Mouse (Mus musculus): ENCODE measurements around the gene Denr.

Gene Denr

DNA sequence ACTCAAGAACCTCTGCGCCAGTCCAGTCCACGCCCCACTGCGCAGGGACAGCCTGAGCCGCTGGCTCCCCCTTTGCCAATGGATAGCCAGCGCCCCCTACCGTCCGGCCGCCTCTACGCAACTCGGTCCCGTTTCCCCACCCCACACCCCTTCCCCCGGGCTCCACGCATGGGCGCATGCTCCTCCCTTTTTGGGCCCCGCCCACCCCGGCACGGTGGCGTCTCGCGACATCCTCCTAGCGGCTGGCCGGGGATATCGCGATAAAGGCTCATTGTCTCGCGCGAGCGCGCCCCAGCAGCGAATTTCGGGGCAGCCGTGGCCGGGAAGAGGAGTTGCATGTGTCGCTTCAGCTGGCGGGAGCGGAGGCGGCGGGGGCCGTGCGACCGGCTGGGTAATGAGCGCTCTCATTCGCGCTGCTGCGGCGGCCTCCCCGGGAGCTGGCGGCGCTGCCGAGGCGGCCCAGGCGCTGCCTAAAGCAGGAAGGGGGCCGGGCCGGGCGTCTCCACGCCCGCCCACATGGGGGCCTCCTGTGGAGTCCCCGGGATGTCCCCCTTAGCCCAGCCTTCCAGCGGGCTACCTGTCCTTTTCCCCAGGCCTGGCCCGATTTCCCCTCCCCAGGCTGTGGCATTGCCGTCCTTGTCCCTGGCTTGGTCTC is at the start of gene Denr:
TSS of gene Denr (plus strand) at position 200 of the 655 bp plus-strand sequence.
- DNase-seq (ENCODE audit: low spot score): peak; percentile 98

DNA sequence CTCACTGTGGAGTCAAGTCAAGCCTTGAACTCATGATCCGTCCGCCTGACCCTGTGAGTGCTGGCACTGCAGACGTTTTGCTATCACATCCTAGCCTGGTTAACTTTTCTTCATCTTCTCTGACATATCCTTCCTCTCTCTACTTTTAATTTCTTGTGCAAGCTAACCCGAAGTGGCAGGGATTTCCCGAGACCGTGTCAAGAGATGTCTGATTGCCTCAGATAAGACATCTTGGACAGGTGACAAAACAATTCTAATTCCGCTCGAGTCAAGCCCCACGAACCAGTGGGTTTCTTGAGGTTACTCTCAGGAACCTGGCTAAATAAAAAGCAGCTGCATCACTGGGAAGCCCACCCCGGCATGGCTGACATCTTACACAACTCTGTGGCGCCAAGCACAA is 48.2 kb upstream of the Denr start:
- DNase-seq (ENCODE audit: low spot score): no peak

DNA sequence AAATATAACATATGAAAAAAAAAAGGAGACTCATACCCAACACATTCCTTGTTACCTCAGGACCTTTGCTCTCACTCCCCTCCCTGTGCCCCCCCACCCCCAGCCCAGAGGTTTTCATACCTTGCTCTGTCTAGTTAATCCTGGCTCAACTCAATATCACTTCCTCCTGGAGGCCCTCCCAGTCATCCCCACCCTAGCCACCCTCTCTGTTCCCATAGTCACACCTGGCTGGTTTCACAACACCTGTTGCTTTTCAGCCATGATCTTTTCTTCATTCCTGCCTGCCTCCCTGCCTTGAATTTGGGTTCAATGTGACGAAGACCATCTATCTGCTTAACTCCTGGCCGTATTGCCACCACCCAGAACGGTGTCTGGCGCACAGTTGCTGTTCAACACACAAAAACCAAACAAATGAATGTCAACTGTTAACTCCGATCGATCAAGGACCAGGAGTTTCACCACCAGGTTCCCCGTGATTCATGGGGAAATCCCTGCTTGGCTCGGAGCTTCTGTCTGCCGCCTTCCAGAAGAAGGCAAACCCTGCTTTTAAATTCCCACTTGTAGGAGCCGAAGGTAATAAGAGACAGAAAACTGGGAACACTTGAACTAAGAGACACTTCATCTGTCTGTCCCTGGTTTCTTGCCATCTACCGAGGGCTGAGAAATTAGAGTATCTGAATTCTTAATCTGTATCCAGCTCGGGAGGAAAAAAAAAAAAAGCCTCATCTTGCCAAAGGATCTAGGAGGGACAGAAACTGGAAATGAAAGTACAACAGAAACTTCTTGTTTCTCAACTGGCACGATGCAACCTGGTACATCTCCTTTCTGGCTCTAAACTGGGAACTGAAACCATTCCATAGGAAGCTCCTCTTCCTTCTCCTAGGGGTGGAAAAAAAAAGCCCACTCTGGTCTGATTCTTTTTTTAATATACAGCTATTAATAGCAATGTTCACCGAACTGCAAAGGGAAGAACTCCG is 44.3 kb upstream of the Denr start:
- no peak for DNase-seq (ENCODE audit: low spot score)

DNA sequence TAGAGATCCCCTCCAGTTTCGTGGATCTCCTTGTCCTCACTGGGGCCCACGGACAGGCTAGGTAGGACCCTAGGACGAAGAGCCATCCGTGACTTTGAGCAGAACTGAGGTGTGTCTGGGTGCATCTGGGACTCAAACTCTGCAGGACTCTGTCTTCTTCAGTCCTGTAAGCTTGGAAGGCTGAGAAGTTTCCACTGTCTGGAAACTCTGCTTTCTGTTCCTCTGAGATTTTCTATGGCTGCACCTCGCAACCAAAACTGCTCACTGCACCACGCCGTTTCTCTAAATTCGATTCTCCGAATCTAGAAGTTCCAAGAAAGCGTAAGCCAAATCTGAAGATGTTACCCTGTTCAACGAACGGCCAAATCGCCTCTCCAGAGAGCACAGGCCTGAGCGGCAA is 43.0 kb upstream of the Denr start:
- no peak for DNase-seq (ENCODE audit: low spot score)

DNA sequence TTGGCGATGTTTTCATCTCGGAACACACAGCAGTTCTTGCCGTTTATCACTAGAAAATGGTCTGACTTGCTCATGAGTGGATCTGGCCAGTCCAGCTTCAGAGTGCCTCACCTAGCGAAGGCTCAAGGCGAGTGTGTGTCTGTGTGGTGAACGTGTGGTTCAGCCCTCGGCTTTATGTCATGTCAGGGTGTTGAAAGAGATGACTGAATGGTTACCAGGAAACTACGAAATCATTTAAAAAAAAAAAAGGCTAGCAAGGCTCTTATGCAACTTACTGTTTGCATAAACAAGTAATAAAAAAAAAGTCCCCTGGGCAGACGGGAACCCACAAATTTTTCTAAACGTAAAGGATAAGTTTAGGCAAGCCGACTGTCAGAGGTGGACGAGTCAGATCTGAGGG is 41.6 kb upstream of the Denr start, which contains the start of gene Hcar2:
TSS of gene Hcar2 (minus strand) at position 135 of the 400 bp plus-strand sequence.
- DNase-seq (ENCODE audit: low spot score): no peak

DNA sequence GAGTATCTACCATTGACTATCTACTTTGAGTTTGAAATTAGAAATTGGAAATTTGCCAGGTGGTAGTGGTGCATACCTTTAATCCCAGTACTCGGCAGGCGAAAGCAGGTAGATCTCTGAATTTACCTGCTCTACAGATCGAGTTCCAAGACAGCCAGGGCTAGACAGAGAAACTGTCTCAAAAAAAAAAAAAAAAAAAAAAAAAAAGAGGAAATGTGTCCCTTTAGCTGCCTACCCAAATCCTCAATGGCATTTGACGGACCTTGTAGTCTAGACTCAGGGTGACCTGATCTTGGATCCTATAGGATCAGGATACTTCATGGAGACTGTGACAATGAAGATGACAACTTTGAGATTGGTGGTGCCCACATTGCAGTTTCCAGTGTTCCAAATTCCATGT is 40.5 kb upstream of the Denr start:
- DNase-seq (ENCODE audit: low spot score): no peak

DNA sequence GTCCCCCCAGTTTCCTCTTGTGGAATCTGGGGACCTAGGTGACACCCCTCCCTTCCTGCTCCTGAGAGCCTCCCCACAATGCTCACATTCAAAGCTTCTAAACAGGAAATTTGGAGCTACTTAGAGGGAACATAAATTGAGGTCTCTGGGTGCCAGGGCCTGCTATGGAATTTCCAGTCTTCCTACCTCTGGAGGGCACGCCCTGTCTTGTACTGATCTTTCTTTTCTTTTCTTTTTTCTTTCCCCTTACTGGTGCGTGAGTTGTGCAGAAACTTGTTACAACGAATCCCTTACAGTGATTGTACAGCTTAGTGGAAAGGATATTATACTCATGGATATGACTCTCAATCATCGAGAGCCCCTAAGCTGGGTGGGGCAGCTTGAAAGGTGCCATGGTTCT is 37.4 kb upstream of the Denr start:
- no peak for DNase-seq (ENCODE audit: low spot score)

DNA sequence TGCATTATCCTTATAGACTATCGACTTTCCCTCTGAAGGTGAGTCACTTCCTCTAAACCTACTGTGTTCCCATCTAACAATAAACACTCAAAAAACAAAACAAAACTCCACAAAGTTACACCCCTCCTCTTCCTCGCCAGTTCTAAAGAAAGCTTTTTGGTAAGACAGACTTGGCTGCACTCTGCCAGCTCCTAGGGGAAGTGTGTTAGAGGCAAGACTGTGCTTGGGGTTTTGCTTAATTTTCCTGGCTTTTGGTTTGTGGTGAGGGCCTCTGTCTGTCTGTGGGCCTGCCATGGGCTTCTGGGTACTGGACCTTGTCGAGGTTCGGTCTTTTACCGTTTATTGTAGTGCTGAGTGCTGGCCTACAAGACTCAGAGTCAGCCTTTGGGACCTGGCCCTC is 32.8 kb upstream of the Denr start:
- no peak for DNase-seq (ENCODE audit: low spot score)

DNA sequence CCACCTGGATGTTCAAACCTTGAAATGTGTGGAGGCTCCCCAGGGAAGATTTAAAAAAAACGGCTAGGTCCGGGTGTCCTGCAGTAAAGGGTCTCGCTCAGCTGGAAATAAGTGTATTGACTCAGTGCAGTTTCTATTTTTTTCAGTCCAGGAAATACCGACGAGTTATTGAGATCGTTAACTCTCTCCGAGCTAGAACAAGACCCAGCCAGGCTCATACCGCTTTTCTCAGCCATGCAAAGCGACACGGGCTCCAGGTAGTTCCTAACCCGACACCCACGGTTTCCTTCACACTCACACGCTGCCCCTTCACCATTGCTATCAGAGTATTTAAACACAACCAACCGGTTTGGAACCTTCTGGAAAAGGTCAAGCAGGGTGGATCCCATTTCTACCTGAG is 28.9 kb upstream of the Denr start:
- DNase-seq (ENCODE audit: low spot score): no peak

DNA sequence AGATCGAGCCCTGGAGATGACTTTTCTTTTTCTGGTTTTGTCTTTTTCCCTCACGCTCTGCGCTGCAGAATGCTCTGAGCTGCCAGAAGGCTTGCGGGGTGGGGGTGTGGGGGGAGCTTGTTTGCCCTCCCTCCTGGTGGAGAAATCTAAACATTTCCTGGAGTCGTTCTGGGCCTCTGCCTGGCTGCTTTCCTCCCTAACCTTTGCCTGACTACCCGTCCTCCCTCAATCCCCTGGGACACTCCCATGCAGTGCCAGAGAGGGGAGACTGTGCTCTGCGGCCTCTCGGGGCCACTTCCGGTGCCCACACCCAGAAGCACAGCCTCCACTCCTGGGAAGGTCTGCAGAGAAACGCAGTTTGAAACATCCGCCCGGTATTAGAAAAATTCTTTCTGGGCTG is 27.0 kb upstream of the Denr start, which contains the start of gene Hcar1:
TSS of gene Hcar1 (minus strand) at position 93 of the 400 bp plus-strand sequence.
- DNase-seq (ENCODE audit: low spot score): no peak

DNA sequence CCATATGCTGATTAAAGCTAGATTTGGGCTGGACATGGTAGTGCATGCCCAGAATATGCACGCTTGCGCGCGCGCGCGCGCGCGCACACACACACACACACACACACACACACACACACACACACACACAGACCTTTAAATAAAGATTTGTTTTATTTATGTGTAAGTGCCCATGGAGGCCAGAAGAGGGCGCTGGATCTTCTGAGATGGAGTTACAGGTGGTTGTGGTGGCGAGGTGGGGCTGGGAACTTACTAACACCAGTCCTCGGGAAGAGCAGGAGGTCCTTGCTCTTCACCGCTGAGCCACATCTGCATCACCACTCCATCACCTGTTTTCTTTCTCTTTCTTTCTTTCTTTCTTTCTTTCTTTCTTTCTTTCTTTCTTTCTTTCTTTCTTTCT is 26.2 kb upstream of the Denr start:
- DNase-seq (ENCODE audit: low spot score): no peak

DNA sequence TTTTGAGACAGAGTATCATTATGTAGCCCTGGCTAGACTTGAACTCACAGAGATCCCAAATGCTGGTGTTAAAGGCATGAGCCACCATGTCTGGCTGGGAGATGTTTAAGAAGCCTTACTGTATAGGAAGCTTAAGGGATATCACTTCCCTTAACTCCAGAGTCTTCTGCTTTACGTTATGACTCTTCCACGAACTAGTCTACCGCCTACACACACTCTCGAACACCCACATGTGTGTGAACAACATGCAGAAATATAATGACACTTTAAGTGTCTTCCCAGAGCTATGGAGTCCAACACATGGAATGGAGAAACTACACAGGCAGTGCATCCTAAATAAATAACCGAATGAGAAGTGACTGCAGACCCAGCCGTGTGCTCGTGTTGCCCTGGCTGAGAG is 23.1 kb upstream of the Denr start:
- no peak for DNase-seq (ENCODE audit: low spot score)

DNA sequence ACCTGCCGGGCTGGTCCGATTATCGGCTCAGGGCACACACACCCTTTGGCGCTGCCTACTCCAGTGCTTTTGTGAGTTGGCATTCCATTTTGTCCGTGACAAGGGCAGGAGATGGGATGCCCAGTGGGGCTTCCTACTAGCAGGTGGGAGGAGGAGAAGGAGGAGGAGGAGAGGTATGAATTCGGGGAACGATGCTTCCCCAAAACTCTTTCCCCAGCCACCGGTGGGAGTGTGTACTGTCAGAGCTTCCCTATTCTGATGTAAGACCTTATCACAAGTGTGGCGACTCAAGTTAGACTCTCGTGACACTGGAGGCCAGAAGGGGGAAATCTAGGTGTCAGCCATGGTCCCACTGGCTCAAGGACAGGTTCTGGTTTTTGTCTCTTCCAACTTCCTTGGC is 22.6 kb upstream of the Denr start:
- DNase-seq (ENCODE audit: low spot score): no peak

DNA sequence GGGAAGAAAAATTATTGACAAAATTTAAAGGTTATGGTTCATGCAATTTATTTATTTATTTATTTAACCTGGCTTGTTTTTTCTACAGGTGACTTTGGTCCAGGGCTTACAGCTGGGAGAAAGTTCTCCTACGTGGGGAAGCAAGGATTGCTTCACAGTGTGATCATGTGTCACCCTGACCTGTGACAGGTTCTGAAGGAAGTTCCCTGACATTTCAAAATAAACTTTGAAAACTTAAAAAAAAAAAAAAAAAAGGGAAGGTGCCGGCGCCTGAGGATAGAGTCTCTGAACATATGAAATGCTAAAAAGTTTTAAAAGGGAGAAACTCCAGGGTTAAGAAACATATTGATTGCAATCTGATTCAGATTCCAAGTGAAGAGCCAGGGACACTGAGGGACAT is 20.6 kb upstream of the Denr start:
- no peak for DNase-seq (ENCODE audit: low spot score)

DNA sequence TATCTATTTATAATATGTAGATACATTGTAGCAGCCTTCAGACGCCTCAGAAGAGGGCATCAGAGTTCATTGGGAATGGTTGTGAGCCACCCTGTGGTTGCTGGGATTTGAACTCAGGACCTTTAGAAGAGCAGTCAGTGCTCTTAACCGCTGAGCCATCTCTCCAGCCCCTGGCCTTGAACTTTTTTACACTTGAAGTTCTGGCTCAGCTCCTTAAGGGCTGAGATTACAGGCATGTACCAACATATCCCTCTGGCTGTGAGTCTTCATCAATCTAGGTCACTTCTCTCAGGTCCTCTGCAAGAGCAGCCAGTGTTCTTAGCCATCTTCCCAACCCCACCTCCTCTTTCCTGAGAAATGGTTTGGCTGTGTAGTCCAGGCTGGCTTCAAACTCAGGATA is 16.7 kb upstream of the Denr start:
- no peak for DNase-seq (ENCODE audit: low spot score)

DNA sequence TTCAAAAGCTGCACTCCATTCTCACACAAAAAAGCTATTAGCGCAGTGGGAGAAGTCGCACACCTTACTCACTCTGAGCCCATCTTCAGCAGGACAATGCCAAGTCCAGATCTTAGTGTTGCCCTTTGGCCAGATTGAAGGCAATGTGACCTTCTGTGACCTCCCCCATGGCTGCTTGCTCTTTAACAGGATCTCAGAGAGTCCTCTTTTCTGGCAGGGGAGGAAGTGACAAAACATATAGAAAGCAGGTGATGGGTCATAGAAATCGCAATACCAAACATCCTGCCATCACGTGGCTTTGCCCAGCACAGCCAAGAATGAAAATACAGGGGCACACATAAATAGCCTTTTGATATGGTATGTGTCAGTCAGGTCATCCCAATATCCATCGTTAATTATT is 16.0 kb upstream of the Denr start:
- no peak for DNase-seq (ENCODE audit: low spot score)

DNA sequence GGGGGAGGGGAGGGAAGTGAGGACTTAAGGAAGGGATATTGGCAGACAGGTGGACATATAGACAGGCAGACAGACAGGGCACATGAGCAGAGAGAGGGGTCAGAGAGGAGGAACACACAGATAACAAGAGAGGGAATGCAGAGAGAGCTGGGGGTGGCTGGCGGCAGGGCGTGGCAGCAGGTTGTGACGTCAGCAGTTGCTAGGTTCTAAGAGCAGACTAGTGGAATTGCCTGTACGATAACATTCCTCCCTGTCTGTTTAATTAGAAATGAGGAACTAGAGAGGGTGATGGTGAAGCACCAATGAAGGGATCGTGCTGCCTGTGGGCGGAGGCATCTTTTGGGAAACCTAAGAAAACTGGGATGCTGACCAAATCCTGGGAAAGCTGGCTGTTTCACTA is 15.3 kb upstream of the Denr start:
- DNase-seq (ENCODE audit: low spot score): peak; percentile 55

DNA sequence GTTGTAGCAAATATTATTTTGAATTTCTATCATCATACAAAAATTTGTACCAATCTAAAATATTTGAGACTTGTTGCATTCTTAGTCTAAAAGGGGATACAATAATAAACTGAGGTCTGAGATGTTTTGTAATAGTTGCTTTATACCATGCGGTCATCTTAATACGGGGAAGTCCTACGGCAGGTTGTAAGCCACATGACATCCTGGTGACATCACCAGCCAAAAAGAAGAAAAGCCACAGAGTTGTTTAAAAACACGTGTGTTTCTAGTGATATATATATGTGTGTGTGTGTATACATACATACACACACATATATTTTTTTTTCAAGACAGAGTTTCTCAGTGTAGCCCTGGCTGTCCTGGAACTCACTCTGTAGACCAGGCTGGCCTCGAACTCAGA is 13.5 kb upstream of the Denr start:
- DNase-seq (ENCODE audit: low spot score): no peak

DNA sequence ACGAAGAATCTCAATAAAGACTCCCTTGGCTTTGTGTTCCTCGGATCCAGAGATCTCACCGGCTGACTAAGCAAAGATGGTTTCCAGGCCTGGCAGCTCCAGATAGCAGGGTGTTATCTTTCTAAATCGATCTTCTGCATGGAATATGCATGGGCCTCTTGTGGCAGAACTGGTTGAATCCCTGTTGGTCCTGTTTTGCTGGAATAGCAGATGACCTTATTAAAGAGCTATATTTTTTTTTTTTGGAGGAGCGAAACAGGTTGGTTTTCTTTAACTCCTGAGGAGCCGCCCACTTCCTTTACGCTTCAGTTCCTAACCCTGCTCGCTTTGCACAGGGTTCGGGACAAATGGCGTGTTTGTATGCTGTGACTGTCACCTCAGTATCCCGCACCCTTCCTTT is 10.6 kb upstream of the Denr start:
- DNase-seq (ENCODE audit: low spot score): no peak

DNA sequence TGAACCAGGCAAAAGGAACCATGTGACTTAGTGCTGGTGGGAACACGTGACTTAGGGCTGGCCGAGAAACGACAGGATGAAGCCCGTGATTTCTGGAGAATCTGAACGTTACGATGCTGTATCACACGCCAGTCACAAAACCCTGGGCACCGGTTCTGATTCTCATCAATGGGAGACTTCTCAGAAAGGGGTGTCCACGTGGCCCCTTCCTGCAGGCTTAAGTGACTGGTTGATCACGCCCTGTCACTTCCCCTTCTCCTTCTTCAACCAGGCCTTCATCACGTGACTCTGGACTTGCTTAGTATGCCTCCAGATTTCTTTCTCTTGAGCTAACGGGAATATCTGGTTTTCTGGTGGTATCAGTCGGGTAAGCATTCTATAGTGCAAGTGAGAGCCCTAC is 9.6 kb upstream of the Denr start:
- peak; percentile 57 for DNase-seq (ENCODE audit: low spot score)

DNA sequence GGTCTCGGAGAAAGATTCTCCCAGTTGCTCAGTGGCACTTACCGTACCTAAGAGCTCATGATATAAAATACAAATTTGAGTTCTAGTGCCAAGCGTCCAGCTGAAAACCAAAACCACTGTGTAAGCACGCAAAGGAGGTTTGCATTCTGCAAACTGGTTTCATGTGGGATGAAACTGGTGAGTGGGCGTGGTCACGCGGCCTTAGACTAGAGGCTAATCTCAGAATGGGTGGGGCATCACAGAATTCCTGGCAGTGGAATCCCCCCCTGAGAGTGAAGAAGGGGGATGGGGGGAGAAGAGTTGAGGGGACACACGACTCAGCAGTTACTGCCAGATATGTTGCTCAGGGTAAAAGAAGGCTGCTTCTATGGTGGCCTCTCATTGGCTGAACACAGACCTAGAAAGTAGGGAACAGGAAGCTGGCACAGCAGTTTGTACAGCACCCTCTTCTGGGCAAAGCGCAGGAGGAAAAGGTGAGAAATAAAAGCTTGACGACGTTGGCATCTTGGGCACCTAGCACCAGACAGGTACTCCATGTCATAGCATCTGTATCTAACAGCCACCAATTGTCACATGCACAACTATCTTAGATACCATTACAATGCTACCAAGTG is 2.8 kb upstream of the Denr start:
- no peak for DNase-seq (ENCODE audit: low spot score)

DNA sequence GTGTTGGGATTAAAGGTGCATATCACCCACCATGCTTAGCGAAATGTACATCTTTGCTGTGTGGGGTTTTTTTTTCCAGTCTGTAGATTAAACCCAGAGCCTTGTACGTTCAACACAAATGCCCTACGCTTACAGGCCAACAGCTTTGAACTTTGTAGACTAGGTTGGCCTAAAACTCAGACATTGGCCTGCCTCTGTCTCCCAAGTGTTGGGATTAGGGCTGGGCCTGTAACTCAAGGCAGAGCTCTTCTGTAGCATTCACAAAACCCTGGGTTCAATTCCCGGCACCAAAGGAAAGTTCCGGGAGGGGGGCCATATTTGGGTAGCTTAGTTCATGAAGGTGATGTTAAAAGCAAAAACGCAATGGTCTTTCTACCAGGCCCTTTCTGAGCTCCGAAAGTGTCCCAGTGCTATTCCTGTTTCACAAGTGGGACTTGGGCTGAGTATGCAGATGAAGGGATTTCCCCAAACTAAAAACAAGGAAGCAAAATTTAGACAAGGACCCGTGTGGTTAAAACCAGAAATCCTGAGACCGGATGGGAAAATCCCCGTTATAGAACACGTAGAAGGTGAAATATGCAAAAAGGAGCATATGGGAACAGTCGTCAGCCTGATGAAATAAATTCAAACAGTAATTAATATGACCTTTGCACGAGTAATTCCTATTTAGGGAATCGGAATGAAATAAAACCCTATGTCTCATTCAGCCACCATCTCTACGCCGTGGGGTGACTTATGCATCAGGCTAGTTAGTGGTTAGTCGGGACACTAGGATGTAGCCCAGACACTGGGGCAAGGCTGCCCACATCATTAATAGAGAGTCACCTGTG is 614 bp upstream of the Denr start:
- DNase-seq (ENCODE audit: low spot score): no peak
